Mouse (Mus musculus) stomach, postnatal 0 days (tissue): ENCODE measurements around the gene Kat6b. TPM values are rescaled to one million over a fixed set of nuclear protein-coding genes. Genes with fewer than 3 reads are reported as not detected.

Source experiments
- ATAC-seq: fragments of 200-750 bp; cut with Nextera tagmentation; 2 replicates; pipeline ENCODE4 v1.8.0; 2017; ENCODE audit not compliant: low FRiP score, low TSS enrichment
- DNase-seq: peaks from one replicate; pipeline ENCODE4 v3.0.0-alpha.2; 2016; ENCODE audit warnings: low spot score
- H3K27ac ChIP-seq: fragments of 300-500 bp; sonication (generic); replicated peaks from 2 replicates; pipeline ENCODE4 v1.5.1; 2014; ENCODE audit warnings: mild to moderate bottlenecking, control low read depth
- H3K27me3 ChIP-seq: fragments of 300-500 bp; sonication (generic); 2 replicates; pipeline ENCODE4 v1.6.1; 2014; ENCODE audit warnings: low read length; ENCODE audit not compliant: control insufficient read depth, insufficient read depth
- H3K36me3 ChIP-seq: fragments of 300-500 bp; sonication (generic); 2 replicates; pipeline ENCODE4 v1.6.1; 2014; ENCODE audit warnings: low read length, mixed read lengths; ENCODE audit not compliant: control insufficient read depth, insufficient read depth
- H3K4me1 ChIP-seq: fragments of 300-500 bp; sonication (generic); replicated peaks from 2 replicates; pipeline ENCODE4 v1.6.1; 2014; ENCODE audit warnings: antibody characterized with exemption; ENCODE audit not compliant: control insufficient read depth, insufficient read depth
- H3K4me2 ChIP-seq: fragments of 300-500 bp; sonication (generic); replicated peaks from 2 replicates; pipeline ENCODE4 v1.6.1; 2014; ENCODE audit warnings: low read depth, mild to moderate bottlenecking, control low read depth, moderate library complexity
- H3K4me3 ChIP-seq: fragments of 300-500 bp; sonication (generic); 2 replicates; pipeline ENCODE4 v1.5.1; 2014; ENCODE audit warnings: low read depth, low read length, control low read depth
- H3K9ac ChIP-seq: fragments of 300-500 bp; sonication (generic); 2 replicates; pipeline ENCODE4 v1.6.1; 2014; ENCODE audit warnings: mild to moderate bottlenecking, low read length, control low read depth, mixed read lengths
- H3K9me3 ChIP-seq: fragments of 300-500 bp; sonication (generic); 2 replicates; pipeline ENCODE4 v1.6.1; 2016; ENCODE audit warnings: low read length; ENCODE audit not compliant: control insufficient read depth
- CTCF ChIP-seq: IDR thresholded peaks from 2 replicates; pipeline ENCODE4 v1.5.1; 2016; ENCODE audit warnings: antibody characterized with exemption, low read depth, mild to moderate bottlenecking, moderate library complexity
- EP300 ChIP-seq: optimal IDR thresholded peaks from 2 replicates; pipeline ENCODE3; 2016; ENCODE audit warnings: antibody characterized with exemption
- WGBS: fragments of 180-500 bp; shearing (Covaris S2); extraction: QIAGEN DNeasy Blood & Tissue Kit; methylation state at CpG from one replicate; pipeline ENCODE4 v1.1.7; 2014; 5-methylcytosine and 5-hydroxymethylcytosine counted together
- polyA plus RNA-seq: library from polyadenylated mRNA; unstranded; fragments of >200 nt; fragmentation: Nextera tagmentation; extraction: Ambion mirVana; gene quantifications from 2 replicates; pipeline ENCODE4 v1.2.1, GENCODE M21; 2015

Gene Kat6b
- polyA plus RNA-seq, 1 experiment from 2014 or later, result 4.0 TPM

DNA sequence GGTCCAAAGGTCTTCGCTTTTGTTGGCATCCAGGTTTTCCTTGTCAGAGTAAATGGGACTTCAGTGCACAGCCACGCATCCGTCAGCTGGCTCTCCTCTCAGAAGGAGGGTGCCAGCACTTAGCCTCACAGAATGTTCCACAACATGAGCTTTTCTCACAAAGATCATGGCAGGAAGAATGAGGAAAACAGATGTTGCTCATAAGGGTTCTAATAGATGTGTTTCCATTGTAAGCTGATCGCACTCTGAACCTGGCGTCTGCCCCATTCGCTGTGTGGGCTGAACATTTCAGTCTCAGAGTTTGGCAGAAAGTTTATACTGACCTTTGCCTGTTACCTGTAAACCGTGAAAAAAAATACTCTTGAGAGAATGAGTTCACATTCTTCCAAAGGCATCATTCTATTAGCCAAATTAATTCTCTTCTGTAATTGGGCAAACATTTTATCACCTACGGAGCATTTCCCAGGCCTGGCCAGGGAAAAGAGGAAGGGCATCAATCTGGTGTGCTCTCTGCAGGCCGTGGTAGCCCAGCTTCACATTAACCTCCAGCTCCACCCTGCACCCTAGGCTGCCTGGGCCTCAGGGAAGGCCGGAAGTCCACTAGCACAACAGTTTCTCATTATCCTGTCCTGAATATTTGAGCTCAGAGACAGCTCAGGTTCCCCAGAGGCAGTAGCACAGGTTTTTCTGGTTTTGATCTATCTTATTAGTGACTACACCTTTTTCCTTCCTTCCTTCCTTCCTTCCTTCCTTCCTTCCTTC, 39.3 kb upstream of the Kat6b start:
- Histone ChIP-seq H3K36me3 (no peaks in the 10 kb centered on the region), H3K9me3 (no peaks in the 10 kb centered on the region), H3K9ac (no peak overlapping the region), H3K4me3 (no peak overlapping the region), H3K27me3 (no peaks in the 10 kb centered on the region), H3K4me2 (no peak overlapping the region), H3K4me1 (no peaks in the 10 kb centered on the region; the same call in 1 of the 2 replicates), H3K27ac (no peak overlapping the region)
- TF ChIP-seq CTCF (no peak), EP300 (no peak)
- 52% methylated on average over 10 of the region's 10 CpGs for WGBS
- no peak for DNase-seq
- ATAC-seq, result no peak

DNA sequence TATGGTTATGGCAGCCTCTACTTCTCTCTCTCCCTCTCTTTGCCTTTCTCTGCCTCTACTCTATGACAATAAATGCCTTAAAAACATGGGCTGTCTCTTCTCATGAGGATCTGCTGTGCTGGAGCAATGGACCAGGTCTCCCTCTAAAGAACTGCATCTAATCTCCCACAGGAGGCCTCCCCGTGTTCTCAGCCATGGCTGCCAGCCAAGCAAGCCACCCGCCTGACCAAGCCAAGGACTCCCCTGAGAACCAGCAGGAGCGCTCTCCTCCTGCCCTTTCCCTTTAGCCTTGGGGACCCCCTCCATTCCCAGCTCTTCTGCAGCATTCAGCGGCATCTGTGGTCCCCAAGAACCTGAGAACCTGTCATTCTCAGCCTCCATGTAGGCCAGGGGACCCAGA, 28.7 kb upstream of the Kat6b start:
- DNase-seq, result no peak
- WGBS, result 63% methylated on average over 4 of the region's 4 CpGs
- TF ChIP-seq EP300 (no peak), CTCF (no peak)
- no peak for ATAC-seq
- H3K4me3 ChIP-seq, result no peak overlapping the region
- H3K27ac ChIP-seq, result no peak overlapping the region
- H3K27me3 ChIP-seq, result no peaks in the 10 kb centered on the region
- no peak overlapping the region for H3K9ac ChIP-seq
- no peak overlapping the region for H3K4me2 ChIP-seq
- no peaks in the 10 kb centered on the region for H3K9me3 ChIP-seq
- no peaks in the 10 kb centered on the region for H3K36me3 ChIP-seq
- H3K4me1 ChIP-seq, result no peaks in the 10 kb centered on the region

DNA sequence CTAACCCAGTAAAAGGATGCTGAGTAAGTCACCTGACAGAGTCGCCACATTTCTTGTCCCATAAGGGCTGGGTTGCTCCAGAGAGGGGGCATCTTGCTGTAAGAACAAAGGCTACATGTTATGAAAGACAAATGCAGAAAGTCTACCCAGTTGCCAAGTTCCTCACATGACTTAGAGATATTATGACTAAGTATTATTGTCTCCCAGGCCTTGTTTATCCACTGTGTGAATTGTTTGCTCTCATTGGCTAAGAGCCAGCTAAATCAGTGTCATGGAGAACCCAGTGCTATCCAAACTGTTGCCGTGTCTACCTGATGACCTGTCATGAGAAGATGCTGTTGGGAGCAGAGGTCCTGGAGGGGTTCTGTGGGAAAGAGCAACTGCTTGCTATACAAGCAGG, 27.3 kb upstream of the Kat6b start:
- WGBS, result 53% methylated on average over 2 of the region's 2 CpGs
- Histone ChIP-seq H3K4me3 (no peak overlapping the region), H3K4me2 (no peak overlapping the region), H3K27ac (no peak overlapping the region), H3K4me1 (no peaks in the 10 kb centered on the region), H3K27me3 (no peaks in the 10 kb centered on the region), H3K9ac (no peak overlapping the region), H3K9me3 (no peaks in the 10 kb centered on the region), H3K36me3 (no peaks in the 10 kb centered on the region)
- DNase-seq, result no peak
- peak; percentile 53; the same call in 1 of the 2 replicates for ATAC-seq
- TF ChIP-seq EP300, result no peak
- no peak for TF ChIP-seq CTCF

DNA sequence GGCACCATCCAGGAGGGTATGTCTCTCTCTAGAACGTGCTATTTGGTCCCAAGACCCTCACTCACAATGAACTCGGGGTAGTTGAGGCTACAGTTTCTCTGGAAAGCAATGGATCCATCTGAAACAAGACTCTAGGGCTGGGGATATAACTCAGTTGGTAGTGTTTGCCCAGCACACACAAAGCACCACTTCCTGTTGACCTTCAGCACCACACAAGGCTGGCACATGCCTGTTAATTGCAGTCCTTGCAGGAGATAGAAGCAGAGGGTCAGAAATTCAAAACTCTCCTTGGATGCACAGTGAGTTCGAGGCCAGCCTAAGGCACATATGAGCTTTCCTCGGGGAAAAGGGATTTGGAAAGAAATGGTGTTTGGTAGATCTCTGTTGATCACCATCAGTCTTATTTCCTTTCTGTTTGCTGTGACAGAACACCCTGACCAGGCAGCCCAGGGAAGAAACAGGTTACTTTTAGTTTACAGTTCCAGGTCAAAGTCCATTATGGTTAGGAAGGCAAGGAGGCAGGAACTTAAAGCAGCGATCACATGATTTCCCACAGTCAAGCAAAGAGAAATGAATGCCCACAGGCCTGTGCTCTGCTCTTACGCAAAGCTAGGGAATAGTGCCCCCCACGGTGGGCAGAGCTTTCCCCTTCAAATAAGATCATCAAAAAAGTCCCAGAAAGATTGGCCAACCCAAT, 25.4 kb upstream of the Kat6b start:
- Histone ChIP-seq H3K9ac (no peak overlapping the region), H3K9me3 (no peaks in the 10 kb centered on the region), H3K4me3 (no peak overlapping the region), H3K36me3 (no peaks in the 10 kb centered on the region), H3K27me3 (no peaks in the 10 kb centered on the region), H3K4me2 (no peak overlapping the region), H3K4me1 (no peaks in the 10 kb centered on the region), H3K27ac (no peak overlapping the region)
- 86% methylated on average over 7 of the region's 7 CpGs for WGBS
- DNase-seq (peak; percentile 47), ATAC-seq (peak; percentile 81)
- no peak for TF ChIP-seq CTCF
- TF ChIP-seq EP300, result no peak

DNA sequence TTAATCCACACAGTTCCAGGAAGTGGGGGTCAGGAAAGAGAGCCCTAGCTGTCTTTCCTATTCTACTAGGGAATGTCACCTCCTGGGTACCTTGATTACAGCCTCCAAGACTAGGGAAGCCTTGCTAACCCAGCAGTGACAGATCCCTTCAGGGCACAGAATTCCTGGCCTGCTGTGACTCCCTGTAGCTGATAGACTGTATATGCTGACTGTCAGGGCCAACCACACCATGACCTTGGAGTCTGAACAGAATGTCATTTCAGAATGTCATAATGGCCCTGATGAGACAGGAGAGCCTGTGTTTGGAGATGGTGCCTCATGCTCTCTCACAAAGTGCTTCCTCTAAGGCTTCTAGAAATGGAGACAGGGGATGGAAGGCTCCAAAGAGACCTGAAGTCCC, 24.7 kb upstream of the Kat6b start:
- DNase-seq (no peak), ATAC-seq (no peak)
- no peaks in the 10 kb centered on the region for H3K9me3 ChIP-seq
- no peak overlapping the region for H3K27ac ChIP-seq
- H3K4me1 ChIP-seq, result no peaks in the 10 kb centered on the region
- TF ChIP-seq CTCF (no peak), EP300 (no peak)
- H3K4me2 ChIP-seq, result no peak overlapping the region
- no peak overlapping the region for H3K9ac ChIP-seq
- no peaks in the 10 kb centered on the region for H3K27me3 ChIP-seq
- no peak overlapping the region for H3K4me3 ChIP-seq
- no peaks in the 10 kb centered on the region for H3K36me3 ChIP-seq

- TF ChIP-seq CTCF (no peak), EP300 (no peak)
- ATAC-seq (no peak), DNase-seq (no peak)
- Histone ChIP-seq H3K4me1 (no peaks in the 10 kb centered on the region), H3K4me2 (no peak overlapping the region), H3K4me3 (no peak overlapping the region), H3K36me3 (no peaks in the 10 kb centered on the region), H3K9ac (no peak overlapping the region), H3K9me3 (no peaks in the 10 kb centered on the region), H3K27me3 (no peaks in the 10 kb centered on the region), H3K27ac (no peak overlapping the region)
- 78% methylated on average over 5 of the region's 5 CpGs for WGBS
Observed at GRCm38 (mm10) chr14:21457876-21458275, 23.4 kb upstream of the Kat6b start.
